Mouse (Mus musculus) hindbrain, embryonic 13.5 days (tissue): ENCODE data around the gene Spa17. TPM values are rescaled to one million over a fixed set of nuclear protein-coding genes. Genes with fewer than 3 reads are reported as not detected.

ENCODE experiments used
- ATAC-seq: fragments of 200-750 bp; cut with Nextera tagmentation; 2 replicates; pipeline ENCODE4 v1.8.0; 2017; ENCODE audit warnings: moderate TSS enrichment; ENCODE audit not compliant: low FRiP score
- H3K27ac ChIP-seq: fragments of 300-500 bp; sonication (generic); 2 replicates; pipeline ENCODE4 v1.5.1; 2015; ENCODE audit warnings: inconsistent platforms, mild to moderate bottlenecking, moderate library complexity
- H3K27me3 ChIP-seq: fragments of 300-500 bp; sonication (generic); 2 replicates; pipeline ENCODE4 v1.6.1; 2015; ENCODE audit warnings: mild to moderate bottlenecking, inconsistent platforms
- H3K36me3 ChIP-seq: fragments of 300-500 bp; sonication (generic); 2 replicates; pipeline ENCODE4 v1.6.1; 2015; ENCODE audit warnings: mild to moderate bottlenecking, inconsistent platforms
- H3K4me1 ChIP-seq: fragments of 300-500 bp; sonication (generic); replicated peaks from 2 replicates; pipeline ENCODE4 v1.6.1; 2015; ENCODE audit warnings: inconsistent platforms
- H3K4me2 ChIP-seq: fragments of 300-500 bp; sonication (generic); 2 replicates; pipeline ENCODE4 v1.6.1; 2015; ENCODE audit warnings: inconsistent platforms, mild to moderate bottlenecking, moderate library complexity
- H3K4me3 ChIP-seq: fragments of 300-500 bp; sonication (generic); 2 replicates; pipeline ENCODE4 v1.5.1; 2015; ENCODE audit warnings: mild to moderate bottlenecking, inconsistent platforms
- H3K9ac ChIP-seq: fragments of 300-500 bp; sonication (generic); 2 replicates; pipeline ENCODE4 v1.6.1; 2015; ENCODE audit warnings: mild to moderate bottlenecking, inconsistent platforms
- H3K9me3 ChIP-seq: fragments of 300-500 bp; sonication (generic); 2 replicates; pipeline ENCODE4 v1.6.1; 2016; ENCODE audit warnings: inconsistent platforms
- WGBS: fragments of 180-500 bp; shearing (Covaris S2); methylation state at CpG from one replicate; pipeline ENCODE4 v1.1.7; 2015; 5-methylcytosine and 5-hydroxymethylcytosine counted together
- polyA plus RNA-seq: library from polyadenylated mRNA; unstranded; fragments of >200 nt; fragmentation: Nextera tagmentation; extraction: Ambion mirVana; gene quantifications from 2 replicates; pipeline ENCODE4 v1.2.1, GENCODE M21; 2015

The Spa17 gene
- polyA plus RNA-seq: 16.1 and 17.1 TPM in 2 replicates

- Histone ChIP-seq H3K4me2 (peak within 1 kb of the TSS; percentile 71), H3K4me3 (peak within 1 kb of the TSS; percentile 60), H3K9ac (peak within 1 kb of the TSS; percentile 86), H3K9me3 (no peaks in the 10 kb centered on the region), H3K27me3 (no peaks in the 10 kb centered on the region), H3K27ac (peak within 1 kb of the TSS; percentile 90), H3K36me3 (no peaks in the 10 kb centered on the region), H3K4me1 (peaks cover 13% of the 10 kb centered on the region)
- WGBS: under 1% methylated on average over 45 of the region's 45 CpGs
- peak; percentile 95 for ATAC-seq
Observed at GRCm38 (mm10) chr9:37613182-37613910, at the start of gene Spa17. TSS of gene Spa17 (minus strand) at chr9:37613722.

- no peak for ATAC-seq
- Histone ChIP-seq H3K9ac (no peak overlapping the region), H3K27ac (no peak overlapping the region), H3K36me3 (no peaks in the 10 kb centered on the region), H3K4me2 (no peak overlapping the region), H3K4me1 (no peaks in the 10 kb centered on the region), H3K4me3 (no peak overlapping the region), H3K9me3 (no peaks in the 10 kb centered on the region), H3K27me3 (0 out of 2 replicates have a peak, but pooled peaks cover 5% of the 10 kb centered on the region)
- WGBS: 91% methylated on average over 1 of the region's 1 CpGs
Observed at GRCm38 (mm10) chr9:37663210-37663609, 49.7 kb upstream of the Spa17 start.

DNA sequence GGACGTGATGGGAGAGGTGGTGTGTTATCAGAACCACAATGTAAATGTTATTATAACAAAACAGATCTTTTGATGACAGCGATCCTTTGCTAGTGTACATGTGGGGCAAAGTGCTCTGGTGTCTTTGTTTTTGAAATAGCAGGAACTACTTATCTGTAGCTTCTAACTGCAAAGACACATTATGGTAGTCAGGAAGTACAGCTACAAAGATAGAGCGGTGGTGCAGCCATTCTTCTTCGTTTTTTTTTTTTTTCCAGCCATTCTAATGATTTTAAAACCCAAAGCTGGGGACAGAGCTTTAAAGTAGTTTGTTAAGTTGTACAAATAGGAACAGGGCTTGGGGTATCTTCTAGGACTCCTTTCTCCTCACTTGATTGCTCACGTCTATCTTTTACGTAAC, 45.9 kb upstream of the Spa17 start:
- Histone ChIP-seq H3K27ac (no peak overlapping the region), H3K9me3 (no peaks in the 10 kb centered on the region), H3K4me2 (no peak overlapping the region), H3K36me3 (peaks cover under 1% of the 10 kb centered on the region; the same call in 1 of the 2 replicates), H3K4me3 (no peak overlapping the region), H3K9ac (no peak overlapping the region), H3K4me1 (peaks cover 12% of the 10 kb centered on the region), H3K27me3 (0 out of 2 replicates have a peak, but pooled peaks cover 5% of the 10 kb centered on the region)
- no peak for ATAC-seq
- 90% methylated on average over 6 of the region's 6 CpGs for WGBS

DNA sequence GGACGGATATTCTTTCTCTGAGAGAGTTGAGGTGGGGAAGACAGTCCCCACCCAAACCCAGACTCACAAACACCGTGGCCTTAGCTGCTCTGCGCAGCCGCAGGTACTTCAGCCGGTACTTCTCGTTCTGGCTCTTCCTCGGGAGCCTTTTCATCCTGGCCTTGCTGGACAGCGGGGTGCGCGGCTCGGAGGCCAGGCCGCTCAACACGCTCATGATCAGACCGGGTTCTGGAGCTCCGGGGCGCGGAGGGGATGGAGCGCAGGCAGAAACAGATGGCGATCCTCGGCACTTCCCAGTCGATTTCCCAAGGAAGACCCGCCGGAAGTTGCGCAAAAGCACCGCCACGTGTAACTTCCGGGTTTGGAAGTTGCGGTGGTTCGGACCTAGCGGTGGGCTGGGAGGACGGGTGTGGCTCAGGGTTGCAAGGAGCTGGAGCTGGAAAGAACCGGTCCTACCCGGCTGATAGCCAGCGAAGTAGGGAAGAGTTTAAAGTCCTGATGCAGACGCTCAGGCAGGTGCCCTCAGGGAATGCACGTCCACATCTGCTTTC, 43.5 kb upstream of the Spa17 start, which contains the start of gene Tbrg1:
Tbrg1 (minus strand) TSS at position 382 of the 551 bp plus-strand sequence.
- peak within 1 kb of the TSS; percentile 86 for H3K9ac ChIP-seq
- ATAC-seq: peak; percentile 93
- no peaks in the 10 kb centered on the region for H3K9me3 ChIP-seq
- peak within 1 kb of the TSS; percentile 83 for H3K4me3 ChIP-seq
- under 1% methylated on average over 36 of the region's 36 CpGs for WGBS
- peak within 1 kb of the TSS; percentile 87 for H3K4me2 ChIP-seq
- peaks cover 12% of the 10 kb centered on the region for H3K4me1 ChIP-seq
- 0 out of 2 replicates have a peak, but pooled peaks cover 5% of the 10 kb centered on the region for H3K27me3 ChIP-seq
- peaks cover 24% of the 10 kb centered on the region for H3K36me3 ChIP-seq
- peak within 1 kb of the TSS; percentile 69 for H3K27ac ChIP-seq

- 0 out of 2 replicates have a peak overlapping the region, but pooled peaks have one; percentile 69 for H3K27ac ChIP-seq
- WGBS: 2% methylated on average over 10 of the region's 10 CpGs
- peak overlapping the region; percentile 83 for H3K4me3 ChIP-seq
- H3K4me1 ChIP-seq: peaks cover 12% of the 10 kb centered on the region
- no peaks in the 10 kb centered on the region for H3K9me3 ChIP-seq
- peak; percentile 17; the same call in 1 of the 2 replicates for ATAC-seq
- H3K36me3 ChIP-seq: peaks cover 27% of the 10 kb centered on the region
- H3K9ac ChIP-seq: peak overlapping the region; percentile 86
- peak overlapping the region; percentile 87 for H3K4me2 ChIP-seq
- H3K27me3 ChIP-seq: 0 out of 2 replicates have a peak, but pooled peaks cover 4% of the 10 kb centered on the region
Observed at GRCm38 (mm10) chr9:37656439-37656881, 42.9 kb upstream of the Spa17 start.

- Histone ChIP-seq H3K9ac (peak overlapping the region; percentile 86; the same call in 1 of the 2 replicates), H3K4me1 (peaks cover 12% of the 10 kb centered on the region), H3K4me3 (peak overlapping the region; percentile 83), H3K27ac (no peak overlapping the region), H3K36me3 (peaks cover 32% of the 10 kb centered on the region), H3K27me3 (no peaks in the 10 kb centered on the region), H3K9me3 (no peaks in the 10 kb centered on the region), H3K4me2 (peak overlapping the region; percentile 87)
- ATAC-seq: no peak
- 76% methylated on average over 8 of the region's 8 CpGs for WGBS
Observed at GRCm38 (mm10) chr9:37655961-37656360, 42.4 kb upstream of the Spa17 start.

DNA sequence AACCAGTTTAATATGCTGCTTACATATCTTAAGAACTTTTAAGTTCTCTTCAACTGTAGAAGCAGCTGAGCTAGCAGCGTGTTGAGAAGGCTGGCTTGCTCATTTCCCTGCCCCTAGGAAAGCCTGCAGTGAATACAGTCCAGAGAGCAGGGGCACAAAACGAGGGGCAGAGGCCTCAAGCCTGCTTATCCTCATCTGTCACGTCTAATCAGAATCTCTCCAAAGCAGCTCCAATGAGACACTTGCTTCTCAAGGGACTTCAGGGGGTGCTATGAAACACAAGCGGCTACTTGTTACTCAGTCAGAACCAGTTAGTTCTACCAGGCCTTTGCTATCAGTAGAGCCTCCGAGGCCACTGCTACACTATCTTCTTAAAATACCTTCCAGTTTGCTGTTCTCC, 40.3 kb upstream of the Spa17 start:
- no peak overlapping the region for H3K9ac ChIP-seq
- H3K36me3 ChIP-seq: peaks cover 53% of the 10 kb centered on the region
- WGBS: 92% methylated on average over 5 of the region's 5 CpGs
- H3K4me1 ChIP-seq: peaks cover 12% of the 10 kb centered on the region
- ATAC-seq: no peak
- no peak overlapping the region for H3K27ac ChIP-seq
- no peak overlapping the region for H3K4me2 ChIP-seq
- H3K27me3 ChIP-seq: no peaks in the 10 kb centered on the region
- H3K9me3 ChIP-seq: no peaks in the 10 kb centered on the region
- no peak overlapping the region for H3K4me3 ChIP-seq

- Histone ChIP-seq H3K9me3 (no peaks in the 10 kb centered on the region), H3K4me2 (no peak overlapping the region), H3K9ac (no peak overlapping the region), H3K4me3 (no peak overlapping the region), H3K27me3 (no peaks in the 10 kb centered on the region), H3K36me3 (peaks cover 79% of the 10 kb centered on the region), H3K4me1 (no peaks in the 10 kb centered on the region), H3K27ac (no peak overlapping the region)
- WGBS: 95% methylated on average over 5 of the region's 5 CpGs
- ATAC-seq: no peak
Observed at GRCm38 (mm10) chr9:37650639-37651038, 37.1 kb upstream of the Spa17 start.

DNA sequence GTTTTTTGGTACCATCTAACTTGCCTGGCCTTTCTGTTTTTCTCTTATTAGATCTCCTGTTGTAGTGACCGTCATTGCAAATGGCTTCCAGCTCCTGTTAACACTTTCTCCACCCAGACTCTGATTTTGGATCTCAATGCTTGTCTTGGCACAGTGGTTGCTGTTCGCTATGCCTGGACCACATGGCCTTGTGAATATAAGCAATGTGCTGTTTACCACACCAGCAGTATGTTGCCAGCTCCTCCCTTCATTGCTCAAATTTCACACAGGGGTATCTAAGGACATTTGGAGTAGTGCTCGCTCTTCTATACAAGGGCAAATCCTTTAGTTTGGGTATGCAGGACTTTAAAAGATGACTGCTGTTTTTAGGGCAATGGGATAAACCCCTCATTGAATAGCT, 32.7 kb upstream of the Spa17 start:
- Histone ChIP-seq H3K4me3 (no peak overlapping the region), H3K27me3 (no peaks in the 10 kb centered on the region), H3K36me3 (peaks cover 50% of the 10 kb centered on the region), H3K9ac (no peak overlapping the region), H3K27ac (no peak overlapping the region), H3K9me3 (no peaks in the 10 kb centered on the region), H3K4me2 (no peak overlapping the region), H3K4me1 (no peaks in the 10 kb centered on the region)
- no peak for ATAC-seq
- 90% methylated on average over 3 of the region's 3 CpGs for WGBS

DNA sequence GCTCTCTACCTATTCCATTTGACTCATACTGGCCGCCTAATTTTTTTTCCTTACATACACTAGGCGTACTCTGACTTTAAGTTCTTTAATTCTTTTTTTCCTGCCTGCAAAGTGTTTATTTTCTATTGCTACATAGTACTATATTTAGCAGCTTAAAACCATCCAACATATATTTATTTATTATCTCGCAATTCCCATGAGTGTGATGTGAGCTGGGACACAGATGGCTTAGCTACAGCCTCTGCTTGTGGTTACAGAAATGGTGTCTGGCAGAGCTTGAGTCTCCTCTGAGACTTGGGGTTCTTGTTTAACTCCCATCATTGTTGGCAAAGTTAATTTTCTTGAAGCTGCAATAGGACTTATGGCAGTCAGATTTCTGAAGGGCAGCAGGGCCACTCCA, 25.2 kb upstream of the Spa17 start:
- Histone ChIP-seq H3K4me1 (no peaks in the 10 kb centered on the region), H3K36me3 (no peaks in the 10 kb centered on the region), H3K4me3 (no peak overlapping the region), H3K27me3 (no peaks in the 10 kb centered on the region), H3K4me2 (no peak overlapping the region), H3K9me3 (no peaks in the 10 kb centered on the region), H3K9ac (no peak overlapping the region), H3K27ac (no peak overlapping the region)
- 89% methylated on average over 3 of the region's 3 CpGs for WGBS
- ATAC-seq: no peak

GRCm38 (mm10) chr9:37636800-37637542, 23.4 kb upstream of the Spa17 start:
- H3K9ac ChIP-seq: no peak overlapping the region
- H3K4me3 ChIP-seq: no peak overlapping the region
- H3K4me2 ChIP-seq: no peak overlapping the region
- peak; percentile 43; the same call in 1 of the 2 replicates for ATAC-seq
- no peaks in the 10 kb centered on the region for H3K27me3 ChIP-seq
- H3K27ac ChIP-seq: no peak overlapping the region
- no peaks in the 10 kb centered on the region for H3K36me3 ChIP-seq
- WGBS: 60% methylated on average over 6 of the region's 6 CpGs
- H3K9me3 ChIP-seq: no peaks in the 10 kb centered on the region
- no peaks in the 10 kb centered on the region for H3K4me1 ChIP-seq

GRCm38 (mm10) chr9:37636335-37636734, 22.8 kb upstream of the Spa17 start:
- Histone ChIP-seq H3K9ac (no peak overlapping the region), H3K27ac (no peak overlapping the region), H3K27me3 (no peaks in the 10 kb centered on the region), H3K36me3 (no peaks in the 10 kb centered on the region), H3K4me1 (no peaks in the 10 kb centered on the region), H3K4me3 (no peak overlapping the region), H3K4me2 (no peak overlapping the region), H3K9me3 (no peaks in the 10 kb centered on the region)
- no peak for ATAC-seq
- WGBS: 19% methylated on average over 7 of the region's 7 CpGs
